Mouse (Mus musculus): Measurements from ENCODE around the gene Pkp4. TPM values are rescaled to one million over a fixed set of nuclear protein-coding genes. Genes with fewer than 3 reads are reported as not detected.

The Pkp4 gene
- total RNA-seq, 2 experiments from 2014 or later = 274 to 299 TPM

GRCm38 (mm10) chr2:59327946-59328345, 167.3 kb downstream of the Pkp4 start:
- DNase-seq (ENCODE audit: extremely low spot score in 1 of 2, low spot score in 1 of 2) = peak in 1 of 2 experiments; percentile 2

DNA sequence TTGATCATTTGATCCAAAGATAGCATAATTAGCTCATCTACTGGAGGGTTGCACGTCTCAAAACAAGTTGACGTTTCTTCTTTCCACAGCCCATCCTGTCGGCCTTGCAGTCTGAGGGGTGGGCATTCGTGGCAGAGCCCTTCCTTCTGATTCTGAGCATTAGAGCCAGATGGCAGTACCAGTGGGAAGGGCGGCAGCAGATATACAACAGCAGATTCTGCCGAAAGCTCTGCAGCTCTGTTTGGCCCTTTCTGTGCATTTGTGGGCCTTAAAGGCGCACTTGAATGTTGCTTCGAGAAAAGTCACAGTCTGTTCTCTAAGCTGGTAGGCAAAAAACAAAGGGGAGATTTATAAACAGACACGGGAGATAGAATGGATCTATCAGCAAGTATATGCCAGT, 170.4 kb downstream of the Pkp4 start:
- no peak for DNase-seq (ENCODE audit: extremely low spot score in 1 of 2, low spot score in 1 of 2)

- DNase-seq (ENCODE audit: extremely low spot score in 1 of 2, low spot score in 1 of 2) = peak in 1 of 2 experiments; percentile 3
Measured at GRCm38 (mm10) chr2:59332523-59332922, 171.9 kb downstream of the Pkp4 start.

- peak in 1 of 2 experiments; percentile 2 for DNase-seq (ENCODE audit: extremely low spot score in 1 of 2, low spot score in 1 of 2)
Measured at GRCm38 (mm10) chr2:59338501-59338900, 177.9 kb downstream of the Pkp4 start.

DNA sequence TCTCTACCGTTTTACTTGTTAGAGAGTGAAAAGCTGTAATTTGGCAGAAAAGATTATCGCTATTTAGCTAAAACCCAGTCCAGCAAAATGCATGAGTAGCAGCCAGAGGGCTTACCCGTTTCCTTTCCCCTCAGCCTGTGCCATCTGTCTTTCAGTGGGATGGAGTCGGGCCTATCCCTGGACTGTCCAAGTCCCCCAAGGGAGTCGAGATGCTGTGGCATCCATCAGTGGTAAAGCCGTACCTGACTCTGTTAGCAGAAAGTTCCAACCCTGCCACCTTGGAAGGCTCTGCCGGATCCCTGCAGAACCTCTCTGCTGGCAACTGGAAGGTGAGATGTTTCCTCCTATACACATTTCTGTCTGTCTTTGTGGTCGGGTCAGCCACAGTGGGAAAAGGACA, 178.3 kb downstream of the Pkp4 start:
- peak in 1 of 2 experiments; percentile 1 for DNase-seq (ENCODE audit: extremely low spot score in 1 of 2, low spot score in 1 of 2)

- peak in 1 of 2 experiments; percentile 0 for DNase-seq (ENCODE audit: extremely low spot score in 1 of 2, low spot score in 1 of 2)
Measured at GRCm38 (mm10) chr2:59339776-59340539, 179.3 kb downstream of the Pkp4 start.

DNA sequence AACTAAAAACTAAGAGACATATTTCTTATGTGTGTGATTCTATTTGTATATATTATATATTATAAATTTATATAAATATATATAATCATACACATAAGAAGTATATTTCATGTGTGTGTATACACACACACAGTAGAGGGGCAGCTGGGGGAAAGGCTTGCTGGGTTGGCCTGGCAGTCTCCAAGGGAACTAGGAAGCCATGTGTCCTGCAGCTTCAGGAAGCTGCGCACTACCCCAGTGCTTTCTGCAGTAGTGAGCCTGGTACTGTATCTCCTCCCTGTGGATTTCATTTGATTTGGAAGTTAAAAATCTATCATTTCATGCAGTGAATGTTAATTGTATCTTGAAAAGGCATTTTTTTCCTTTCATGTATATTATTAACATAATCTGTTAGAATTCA, 180.2 kb downstream of the Pkp4 start:
- DNase-seq (ENCODE audit: extremely low spot score in 1 of 2, low spot score in 1 of 2) = no peak

DNA sequence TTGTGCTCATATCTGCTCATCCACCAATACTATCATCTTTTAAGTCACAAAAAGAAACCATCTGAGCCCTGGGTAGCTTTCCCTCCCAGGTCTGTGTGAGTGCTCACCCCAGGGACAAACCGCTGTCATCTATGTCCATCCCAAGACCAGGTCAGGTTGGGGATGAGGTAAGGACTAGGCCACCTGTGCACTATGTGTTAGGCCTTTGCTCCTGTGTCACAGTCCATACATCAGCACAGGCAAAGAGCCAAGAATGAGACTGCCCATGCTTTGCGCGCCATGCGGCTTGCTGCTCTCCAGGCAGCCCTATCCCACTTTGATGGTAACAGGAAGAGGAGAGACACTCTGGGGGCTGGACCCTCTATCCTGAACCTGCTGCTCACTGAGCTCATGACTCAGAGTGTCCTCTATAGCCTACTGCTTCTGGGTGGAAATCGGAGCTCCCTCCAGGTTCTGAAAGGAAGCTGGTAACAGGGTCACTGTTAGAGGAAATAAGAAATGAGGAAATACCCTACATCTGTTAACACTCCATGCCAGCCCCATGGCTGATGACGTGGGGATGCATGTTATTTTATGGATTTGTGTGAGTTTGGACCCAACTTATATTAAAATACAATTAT, 182.1 kb downstream of the Pkp4 start:
- DNase-seq (ENCODE audit: extremely low spot score in 1 of 2, low spot score in 1 of 2) = no peak

- DNase-seq (ENCODE audit: extremely low spot score in 1 of 2, low spot score in 1 of 2) = no peak
Measured at GRCm38 (mm10) chr2:59343834-59344233, 183.2 kb downstream of the Pkp4 start.

- no peak for DNase-seq (ENCODE audit: extremely low spot score in 1 of 2, low spot score in 1 of 2)
Measured at GRCm38 (mm10) chr2:59344699-59345098, 184.0 kb downstream of the Pkp4 start.

- no peak for DNase-seq (ENCODE audit: extremely low spot score in 1 of 2, low spot score in 1 of 2)
Measured at GRCm38 (mm10) chr2:59345141-59345839, 184.6 kb downstream of the Pkp4 start.

DNA sequence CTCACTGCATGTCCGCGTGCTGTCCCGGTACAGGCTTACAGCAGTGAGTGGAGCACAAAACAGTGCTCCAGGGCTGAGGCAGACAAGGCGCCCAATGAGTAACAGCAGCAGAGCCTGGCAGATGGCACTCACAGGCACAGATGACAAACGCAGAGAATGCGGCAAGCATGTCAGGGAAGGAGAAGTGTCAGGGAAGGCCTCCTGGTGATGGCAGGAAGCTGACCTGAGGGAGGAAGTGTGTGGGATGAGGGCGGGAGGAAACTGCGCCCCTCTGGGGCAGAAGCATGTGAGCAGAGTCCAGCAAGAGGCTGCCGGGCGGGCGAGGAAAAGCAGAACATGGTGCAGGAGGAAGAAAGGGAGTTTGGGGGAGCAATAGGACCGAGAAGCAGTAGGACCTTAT, 185.8 kb downstream of the Pkp4 start:
- DNase-seq (ENCODE audit: extremely low spot score in 1 of 2, low spot score in 1 of 2) = peak in 1 of 2 experiments; percentile 35

GRCm38 (mm10) chr2:59348585-59348984, 187.9 kb downstream of the Pkp4 start:
- DNase-seq (ENCODE audit: extremely low spot score in 1 of 2, low spot score in 1 of 2) = no peak

DNA sequence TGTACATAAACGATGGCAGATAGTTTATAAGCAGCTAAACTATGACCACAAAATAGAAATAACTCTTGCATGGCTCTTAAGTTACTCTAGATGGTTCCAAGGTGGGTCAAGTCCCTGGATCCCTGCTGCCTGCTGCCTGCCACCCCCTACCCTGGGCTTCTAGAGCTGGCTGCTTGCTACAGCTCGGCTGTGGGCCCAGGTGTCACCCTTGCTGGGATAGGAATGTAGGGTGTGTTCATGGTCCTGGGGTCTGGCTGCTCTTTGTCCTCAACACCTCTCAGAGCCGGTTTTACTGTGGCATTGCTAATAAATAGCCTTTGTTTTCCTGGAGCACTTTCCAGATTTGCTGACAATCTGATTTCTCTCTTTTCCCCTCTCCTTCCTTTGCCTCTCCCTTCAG, 189.4 kb downstream of the Pkp4 start:
- no peak for DNase-seq (ENCODE audit: extremely low spot score in 1 of 2, low spot score in 1 of 2)

GRCm38 (mm10) chr2:59351303-59352099, 190.9 kb downstream of the Pkp4 start:
- DNase-seq (ENCODE audit: extremely low spot score in 1 of 2, low spot score in 1 of 2) = no peak

- DNase-seq (ENCODE audit: extremely low spot score in 1 of 2, low spot score in 1 of 2) = no peak
Measured at GRCm38 (mm10) chr2:59353821-59354220, 193.2 kb downstream of the Pkp4 start.

GRCm38 (mm10) chr2:59355531-59356289, 195.1 kb downstream of the Pkp4 start:
- DNase-seq (ENCODE audit: extremely low spot score in 1 of 2, low spot score in 1 of 2) = no peak

- DNase-seq (ENCODE audit: extremely low spot score in 1 of 2, low spot score in 1 of 2) = no peak
Measured at GRCm38 (mm10) chr2:59359760-59360342, 199.2 kb downstream of the Pkp4 start.

DNA sequence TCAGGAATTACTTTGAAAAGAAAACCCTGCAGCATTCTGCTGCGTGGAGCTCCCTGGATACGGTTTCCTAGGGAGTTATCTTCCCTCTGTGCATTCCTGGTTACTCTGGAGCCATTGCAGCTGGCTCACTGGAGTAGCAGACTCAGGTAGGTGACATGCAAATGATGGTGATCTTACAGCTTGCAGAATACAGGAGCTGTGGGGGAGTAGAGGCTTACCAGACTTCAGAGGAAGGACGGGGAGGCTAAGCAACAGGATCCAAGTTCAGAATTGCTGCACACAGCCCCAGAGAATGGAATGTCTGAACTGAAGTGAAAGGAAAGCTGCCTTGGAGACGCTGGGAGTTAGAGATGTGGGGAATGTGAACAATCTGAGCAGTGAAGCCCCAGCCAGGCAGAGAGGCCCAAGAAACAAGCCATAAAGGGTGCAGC, 200.7 kb downstream of the Pkp4 start:
- no peak for DNase-seq (ENCODE audit: extremely low spot score in 1 of 2, low spot score in 1 of 2)

Data from layer of hippocampus, postnatal 25 days (tissue).